Mouse (Mus musculus) embryo, embryonic 11.5 days (tissue): ENCODE measurements around the gene Sppl2b.
"Not testable (repeated sequence)": the region's sequence is repeated elsewhere in the genome, so short reads cannot be mapped to it uniquely, and the experiment has no call there.

Experiments
- DNase-seq: peaks from one replicate; pipeline ENCODE4 v3.0.0-alpha.2; 2012; ENCODE audit warnings: low read depth, low spot score

The Sppl2b gene

DNA sequence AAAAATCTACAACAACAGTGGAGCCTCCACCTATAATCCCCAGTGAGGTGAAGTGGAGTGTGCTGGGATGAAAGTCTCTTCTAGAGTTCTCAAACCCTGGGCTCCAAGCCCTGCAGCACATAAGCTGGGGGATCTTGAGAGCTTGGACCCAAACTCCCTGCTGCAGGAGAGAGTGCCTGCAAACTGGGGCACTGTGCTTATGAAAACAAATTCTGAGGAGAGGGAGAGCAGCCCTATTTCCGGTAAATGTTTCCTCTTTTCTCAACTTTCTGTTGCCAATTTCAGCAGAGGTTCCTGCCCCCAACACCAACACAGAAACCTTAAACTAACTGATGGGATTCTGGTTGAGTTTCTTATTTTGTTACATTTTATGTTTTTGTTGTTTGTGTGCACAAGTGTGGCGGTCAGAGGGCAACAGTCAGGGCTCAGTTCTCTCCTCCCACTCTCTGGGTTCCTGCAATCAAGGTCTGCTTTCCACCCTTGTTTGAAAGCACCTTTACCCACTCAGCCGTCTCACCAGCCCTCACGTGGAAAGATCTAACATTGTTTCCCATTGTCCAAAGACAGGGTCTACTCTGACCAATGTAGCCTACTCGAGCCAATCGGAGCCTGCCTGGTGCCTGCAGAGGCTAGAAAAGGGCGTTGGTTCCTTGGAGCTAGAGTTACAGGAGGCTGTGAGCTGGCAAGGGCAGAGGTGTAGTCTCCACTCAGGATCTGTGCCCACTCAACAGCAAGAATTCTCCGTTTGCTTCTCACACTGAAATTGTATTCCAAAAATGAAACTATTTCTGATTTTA lies 31.0 kb upstream of the Sppl2b start:
- no peak for DNase-seq

- DNase-seq: no peak
These were observed 30.2 kb upstream of the Sppl2b start for GRCm38 (mm10) chr10:80824827-80825226.

DNA sequence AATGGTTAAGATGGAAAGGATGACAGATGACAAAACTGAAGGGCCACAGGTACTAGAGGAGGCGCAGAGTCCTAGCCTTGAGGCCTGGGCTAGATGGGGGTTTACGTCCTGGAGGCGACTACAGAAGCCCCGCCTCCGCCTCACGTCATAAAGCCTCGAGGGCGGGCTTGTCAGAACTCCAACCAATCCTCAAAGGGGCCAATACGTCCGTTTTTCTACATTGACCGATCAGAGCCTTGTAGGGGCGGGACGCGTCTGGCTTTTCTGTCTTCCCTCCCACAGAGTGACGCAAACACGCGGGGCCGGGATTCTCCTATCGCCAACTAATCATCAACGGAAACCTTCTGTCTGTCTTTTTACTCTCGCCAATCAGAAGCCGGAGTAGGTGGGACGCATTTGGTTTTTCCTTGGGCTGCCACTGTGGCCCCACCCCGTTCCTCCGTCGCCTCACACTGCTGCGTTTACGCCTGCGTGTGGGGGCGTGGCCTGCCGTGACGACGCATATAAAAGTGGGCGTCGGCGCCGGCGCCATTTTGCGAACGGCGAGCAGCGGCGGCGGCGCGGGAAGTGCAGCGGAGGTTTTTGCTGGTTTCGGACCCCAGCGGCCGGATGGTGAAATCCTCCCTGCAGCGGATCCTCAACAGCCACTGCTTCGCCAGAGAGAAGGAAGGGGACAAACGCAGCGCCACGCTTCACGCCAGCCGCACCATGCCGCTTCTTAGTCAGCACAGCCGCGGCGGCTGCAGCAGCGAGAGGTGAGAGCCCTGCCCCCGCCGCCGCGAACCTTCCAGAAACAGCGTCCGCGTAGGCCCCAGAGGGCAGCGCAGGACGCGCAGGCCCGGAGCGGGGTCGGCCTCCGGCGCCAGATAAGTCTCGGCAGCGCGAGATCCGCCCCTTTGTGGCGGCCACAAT lies 28.7 kb upstream of the Sppl2b start, which contains the start of gene Oaz1:
Oaz1 (plus strand) TSS at position 506 of the 912 bp plus-strand sequence.
- peak; percentile 99 for DNase-seq

- no peak for DNase-seq
These were observed 27.8 kb upstream of the Sppl2b start for GRCm38 (mm10) chr10:80827063-80827869.

GRCm38 (mm10) chr10:80827870-80828420 lies 27.1 kb upstream of the Sppl2b start:
- DNase-seq: no peak

DNA sequence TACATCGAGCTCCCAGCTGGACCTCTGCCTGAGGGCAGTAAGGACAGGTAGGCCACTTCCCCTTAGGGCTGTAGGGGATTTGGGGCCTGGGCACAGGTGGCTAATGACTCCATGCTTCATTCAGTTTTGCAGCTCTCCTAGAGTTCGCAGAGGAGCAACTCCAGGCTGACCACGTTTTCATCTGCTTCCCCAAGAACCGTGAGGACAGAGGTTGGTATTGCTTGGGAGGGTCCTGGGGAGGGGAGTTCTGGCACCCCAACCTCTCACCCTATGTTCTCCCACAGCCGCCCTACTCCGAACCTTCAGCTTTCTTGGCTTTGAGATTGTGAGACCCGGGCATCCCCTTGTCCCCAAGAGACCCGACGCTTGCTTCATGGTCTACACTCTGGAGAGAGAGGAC lies 26.5 kb upstream of the Sppl2b start:
- not testable (repeated sequence) for DNase-seq

- no peak for DNase-seq
These were observed 25.5 kb upstream of the Sppl2b start for GRCm38 (mm10) chr10:80829359-80830278.

GRCm38 (mm10) chr10:80831136-80831535 lies 23.9 kb upstream of the Sppl2b start:
- DNase-seq: peak; percentile 67

GRCm38 (mm10) chr10:80832818-80833217 lies 22.3 kb upstream of the Sppl2b start:
- DNase-seq: no peak

DNA sequence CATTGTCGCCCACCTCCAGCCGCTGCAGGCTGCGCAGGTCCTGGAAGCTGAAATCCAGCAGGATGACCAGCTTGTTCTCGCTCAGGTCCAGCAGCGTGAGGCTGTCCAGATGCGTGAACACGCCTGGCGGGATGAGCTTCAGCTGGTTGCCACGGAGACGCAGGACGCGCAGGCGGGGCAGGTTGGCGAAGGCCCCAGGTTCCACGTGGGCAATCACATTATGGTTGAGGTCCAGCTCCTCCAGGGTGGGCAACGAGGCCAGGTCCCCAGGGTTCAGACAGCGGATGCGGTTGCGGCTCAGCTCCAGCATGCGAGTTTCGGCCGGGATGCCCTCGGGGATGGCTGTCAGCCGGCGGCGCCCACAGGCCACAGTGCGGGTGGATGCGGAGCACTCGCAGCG lies 19.5 kb upstream of the Sppl2b start:
- no peak for DNase-seq

DNA sequence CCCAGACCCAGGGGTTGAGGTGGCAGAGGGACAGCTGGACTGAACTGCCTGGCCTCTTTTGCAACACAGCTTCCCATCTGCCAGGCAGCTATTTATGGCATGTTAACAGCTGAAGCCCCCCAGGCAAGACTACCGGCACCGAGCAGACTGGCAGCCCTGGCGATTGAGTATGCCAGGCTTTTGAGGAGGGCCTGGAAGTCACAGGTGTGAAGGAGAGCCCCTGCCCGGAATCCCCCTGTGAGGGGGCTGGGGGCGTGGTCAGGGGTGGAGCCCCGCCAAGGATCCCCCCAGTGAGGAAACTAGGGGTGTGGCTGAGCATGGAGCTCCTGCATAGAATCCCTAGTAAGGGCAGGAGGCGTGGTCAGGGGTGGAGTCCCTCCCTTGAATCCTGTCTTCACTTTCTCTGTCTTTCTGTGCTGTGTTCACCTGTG lies 18.1 kb upstream of the Sppl2b start:
- DNase-seq: no peak

GRCm38 (mm10) chr10:80837827-80838226 lies 17.2 kb upstream of the Sppl2b start:
- no peak for DNase-seq

- DNase-seq: no peak
These were observed 16.6 kb upstream of the Sppl2b start for GRCm38 (mm10) chr10:80838346-80838912.

DNA sequence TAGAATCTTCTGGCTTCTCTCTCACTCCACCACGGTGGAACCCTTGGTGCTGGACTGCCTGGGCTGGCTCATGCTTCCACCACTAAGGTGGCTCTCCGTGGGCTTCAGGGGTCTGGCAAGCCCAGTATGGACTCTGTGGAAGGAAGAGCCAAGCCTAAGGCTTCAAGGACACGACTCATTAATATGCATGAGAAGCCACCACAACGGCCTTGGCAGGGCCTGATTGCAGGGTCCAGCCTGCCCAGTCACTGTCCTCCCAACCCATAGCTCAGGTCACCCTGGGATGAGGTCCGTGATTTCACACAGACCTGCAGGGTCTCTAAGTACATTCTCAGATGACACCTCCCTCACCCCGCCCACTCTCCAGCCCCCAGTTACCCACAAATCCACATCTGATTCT lies 15.2 kb upstream of the Sppl2b start:
- DNase-seq: no peak

DNA sequence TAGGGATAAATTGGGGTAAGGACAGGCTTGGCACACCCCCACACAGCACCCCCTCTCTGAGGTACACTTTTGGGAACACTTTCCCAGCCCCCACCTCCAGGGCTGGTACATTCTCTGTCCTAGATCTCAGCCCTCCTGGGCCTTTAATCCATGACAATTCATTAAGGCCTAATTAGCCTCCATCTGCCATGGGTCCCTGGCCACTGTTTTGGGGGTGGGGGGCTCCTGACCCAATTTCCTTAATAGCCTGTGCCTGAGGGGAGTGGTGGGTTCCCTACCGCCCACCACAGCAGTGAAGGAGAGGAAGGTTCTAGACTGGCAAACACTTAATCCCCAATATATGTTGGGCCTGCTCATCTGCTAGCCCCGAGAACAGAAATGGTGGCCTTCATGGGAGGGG lies 13.4 kb upstream of the Sppl2b start:
- DNase-seq: no peak

GRCm38 (mm10) chr10:80842334-80842733 lies 12.7 kb upstream of the Sppl2b start:
- DNase-seq: no peak

- no peak for DNase-seq
These were observed 11.8 kb upstream of the Sppl2b start for GRCm38 (mm10) chr10:80843087-80843930.

GRCm38 (mm10) chr10:80843931-80844547 lies 11.0 kb upstream of the Sppl2b start, which contains the start of gene Lingo3:
TSS of gene Lingo3 (minus strand) at chr10:80844039.
- no peak for DNase-seq
